Mouse (Mus musculus): ENCODE results near the gene Foxn3. TPM values are rescaled to one million over a fixed set of nuclear protein-coding genes. Genes with fewer than 3 reads are reported as not detected.
A peak's percentile ranks its signal among the peaks of the same experiment; 100 is the strongest.

The Foxn3 gene
- polyA plus RNA-seq, 1 experiment, result 35.7 TPM

DNA sequence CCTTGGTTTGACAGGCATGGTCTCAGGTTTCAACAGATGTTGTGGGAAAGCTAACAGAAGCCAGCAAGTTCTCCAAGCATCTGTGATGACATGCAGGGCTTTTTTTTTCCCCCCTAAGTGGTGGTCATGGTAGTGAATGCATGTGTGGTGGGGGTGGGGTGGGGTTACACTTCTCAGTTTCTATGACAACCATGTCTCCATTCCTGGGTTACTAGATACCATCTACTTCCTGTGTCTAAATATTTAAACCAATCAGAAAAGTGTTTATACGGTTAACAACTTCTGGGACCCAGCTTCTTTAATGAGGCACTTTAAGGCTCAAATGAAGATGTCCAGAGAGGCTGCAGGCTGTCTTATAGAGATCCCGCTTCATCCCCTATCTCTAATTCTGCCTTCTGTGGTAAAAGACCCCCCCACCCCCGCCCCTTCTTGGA, 2.0 kb downstream of the Foxn3 start:
- peak; percentile 59 for DNase-seq (ENCODE audit: low read depth)
- TF ChIP-seq POLR2A (IDR thresholded peaks at IDR 0.05; ENCODE audit: borderline replicate concordance, extremely low read depth, insufficient read depth, insufficient read length, poor library complexity, severe bottlenecking) (no peak), CTCF (IDR thresholded peaks at IDR 0.05; ENCODE audit: borderline replicate concordance, extremely low read depth, insufficient read depth, insufficient read length) (no peak)

DNA sequence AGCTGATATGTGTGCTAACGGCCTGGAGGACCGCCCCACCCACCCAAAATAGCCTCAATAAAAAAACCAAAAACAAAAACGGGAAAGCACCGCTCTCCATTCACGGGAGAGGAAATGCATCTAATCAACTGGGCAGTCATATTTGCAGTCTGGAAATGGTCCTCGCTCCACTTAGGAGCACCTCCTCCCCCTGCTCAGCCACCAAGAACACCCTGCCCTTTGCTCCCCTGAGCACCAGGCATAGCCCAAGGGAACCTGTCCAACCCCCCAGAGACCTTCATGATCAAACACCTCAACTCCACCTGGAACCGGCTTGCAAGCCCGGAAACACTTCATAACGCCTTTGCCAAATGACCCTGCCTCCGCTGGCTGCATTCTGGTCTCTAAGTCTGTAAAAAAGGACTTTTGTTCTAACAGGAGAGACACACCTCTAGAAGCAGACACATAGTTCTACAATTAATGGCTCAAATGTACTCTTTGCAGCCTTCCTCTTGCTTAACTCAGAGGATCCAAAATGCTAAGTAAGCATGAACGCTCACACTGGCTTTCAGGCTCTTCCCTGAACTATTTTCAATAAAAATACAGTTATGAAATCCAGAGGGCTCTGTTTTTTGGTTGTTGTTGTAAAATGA, 2.6 kb downstream of the Foxn3 start:
- no peak for DNase-seq (ENCODE audit: low read depth)
- TF ChIP-seq POLR2A (IDR thresholded peaks at IDR 0.05; ENCODE audit: borderline replicate concordance, extremely low read depth, insufficient read depth, insufficient read length, poor library complexity, severe bottlenecking) (no peak), CTCF (IDR thresholded peaks at IDR 0.05; ENCODE audit: borderline replicate concordance, extremely low read depth, insufficient read depth, insufficient read length) (no peak)

GRCm38 (mm10) chr12:99559483-99559882, 3.9 kb downstream of the Foxn3 start:
- DNase-seq (ENCODE audit: low read depth), result no peak
- TF ChIP-seq CTCF (IDR thresholded peaks at IDR 0.05; ENCODE audit: borderline replicate concordance, extremely low read depth, insufficient read depth, insufficient read length), result no peak
- TF ChIP-seq POLR2A (IDR thresholded peaks at IDR 0.05; ENCODE audit: borderline replicate concordance, extremely low read depth, insufficient read depth, insufficient read length, poor library complexity, severe bottlenecking), result no peak

- TF ChIP-seq CTCF (IDR thresholded peaks at IDR 0.05; ENCODE audit: borderline replicate concordance, extremely low read depth, insufficient read depth, insufficient read length) (no peak), POLR2A (IDR thresholded peaks at IDR 0.05; ENCODE audit: borderline replicate concordance, extremely low read depth, insufficient read depth, insufficient read length, poor library complexity, severe bottlenecking) (no peak)
- DNase-seq (ENCODE audit: low read depth), result no peak
Observed at GRCm38 (mm10) chr12:99558476-99558875, 4.9 kb downstream of the Foxn3 start.

- TF ChIP-seq POLR2A (IDR thresholded peaks at IDR 0.05; ENCODE audit: borderline replicate concordance, extremely low read depth, insufficient read depth, insufficient read length, poor library complexity, severe bottlenecking) (no peak), CTCF (IDR thresholded peaks at IDR 0.05; ENCODE audit: borderline replicate concordance, extremely low read depth, insufficient read depth, insufficient read length) (no peak)
- no peak for DNase-seq (ENCODE audit: low read depth)
Observed at GRCm38 (mm10) chr12:99557498-99557897, 5.9 kb downstream of the Foxn3 start.

GRCm38 (mm10) chr12:99550629-99551028, 12.8 kb downstream of the Foxn3 start:
- DNase-seq (ENCODE audit: low read depth), result no peak
- no peak for TF ChIP-seq POLR2A (IDR thresholded peaks at IDR 0.05; ENCODE audit: borderline replicate concordance, extremely low read depth, insufficient read depth, insufficient read length, poor library complexity, severe bottlenecking)
- peak; percentile 32; the same call in 1 of the 2 replicates for TF ChIP-seq CTCF (IDR thresholded peaks at IDR 0.05; ENCODE audit: borderline replicate concordance, extremely low read depth, insufficient read depth, insufficient read length)

- TF ChIP-seq CTCF (IDR thresholded peaks at IDR 0.05; ENCODE audit: borderline replicate concordance, extremely low read depth, insufficient read depth, insufficient read length), result no peak
- no peak for TF ChIP-seq POLR2A (IDR thresholded peaks at IDR 0.05; ENCODE audit: borderline replicate concordance, extremely low read depth, insufficient read depth, insufficient read length, poor library complexity, severe bottlenecking)
- no peak for DNase-seq (ENCODE audit: low read depth)
Observed at GRCm38 (mm10) chr12:99549811-99550210, 13.6 kb downstream of the Foxn3 start.

GRCm38 (mm10) chr12:99548419-99548818, 15.0 kb downstream of the Foxn3 start:
- DNase-seq (ENCODE audit: low read depth), result no peak
- TF ChIP-seq CTCF (IDR thresholded peaks at IDR 0.05; ENCODE audit: borderline replicate concordance, extremely low read depth, insufficient read depth, insufficient read length) (no peak), POLR2A (IDR thresholded peaks at IDR 0.05; ENCODE audit: borderline replicate concordance, extremely low read depth, insufficient read depth, insufficient read length, poor library complexity, severe bottlenecking) (no peak)

DNA sequence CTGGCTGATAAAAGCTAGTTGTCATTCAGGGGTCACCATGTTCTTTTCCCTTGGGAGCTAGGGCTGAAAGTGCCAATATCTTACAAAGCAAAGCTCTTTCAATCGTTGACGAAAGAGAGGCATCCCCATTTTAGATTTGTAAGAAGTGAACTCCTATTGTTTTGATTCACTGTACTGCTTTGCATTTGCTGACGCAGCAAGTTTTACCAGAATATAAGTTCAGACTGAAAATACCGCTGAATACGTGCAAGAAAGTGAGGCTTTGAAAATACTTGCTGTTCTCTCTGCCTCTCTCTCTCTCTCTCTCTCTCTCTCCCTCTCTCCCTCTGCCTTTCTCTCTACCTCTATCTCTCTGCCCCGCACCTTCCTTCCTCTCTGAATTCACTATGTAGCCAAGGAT, 16.1 kb downstream of the Foxn3 start:
- no peak for TF ChIP-seq CTCF (IDR thresholded peaks at IDR 0.05; ENCODE audit: borderline replicate concordance, extremely low read depth, insufficient read depth, insufficient read length)
- TF ChIP-seq POLR2A (IDR thresholded peaks at IDR 0.05; ENCODE audit: borderline replicate concordance, extremely low read depth, insufficient read depth, insufficient read length, poor library complexity, severe bottlenecking), result no peak
- DNase-seq (ENCODE audit: low read depth), result no peak

GRCm38 (mm10) chr12:99545270-99545770, 18.1 kb downstream of the Foxn3 start:
- TF ChIP-seq CTCF (IDR thresholded peaks at IDR 0.05; ENCODE audit: borderline replicate concordance, extremely low read depth, insufficient read depth, insufficient read length), result no peak
- TF ChIP-seq POLR2A (IDR thresholded peaks at IDR 0.05; ENCODE audit: borderline replicate concordance, extremely low read depth, insufficient read depth, insufficient read length, poor library complexity, severe bottlenecking), result no peak
- DNase-seq (ENCODE audit: low read depth), result no peak

DNA sequence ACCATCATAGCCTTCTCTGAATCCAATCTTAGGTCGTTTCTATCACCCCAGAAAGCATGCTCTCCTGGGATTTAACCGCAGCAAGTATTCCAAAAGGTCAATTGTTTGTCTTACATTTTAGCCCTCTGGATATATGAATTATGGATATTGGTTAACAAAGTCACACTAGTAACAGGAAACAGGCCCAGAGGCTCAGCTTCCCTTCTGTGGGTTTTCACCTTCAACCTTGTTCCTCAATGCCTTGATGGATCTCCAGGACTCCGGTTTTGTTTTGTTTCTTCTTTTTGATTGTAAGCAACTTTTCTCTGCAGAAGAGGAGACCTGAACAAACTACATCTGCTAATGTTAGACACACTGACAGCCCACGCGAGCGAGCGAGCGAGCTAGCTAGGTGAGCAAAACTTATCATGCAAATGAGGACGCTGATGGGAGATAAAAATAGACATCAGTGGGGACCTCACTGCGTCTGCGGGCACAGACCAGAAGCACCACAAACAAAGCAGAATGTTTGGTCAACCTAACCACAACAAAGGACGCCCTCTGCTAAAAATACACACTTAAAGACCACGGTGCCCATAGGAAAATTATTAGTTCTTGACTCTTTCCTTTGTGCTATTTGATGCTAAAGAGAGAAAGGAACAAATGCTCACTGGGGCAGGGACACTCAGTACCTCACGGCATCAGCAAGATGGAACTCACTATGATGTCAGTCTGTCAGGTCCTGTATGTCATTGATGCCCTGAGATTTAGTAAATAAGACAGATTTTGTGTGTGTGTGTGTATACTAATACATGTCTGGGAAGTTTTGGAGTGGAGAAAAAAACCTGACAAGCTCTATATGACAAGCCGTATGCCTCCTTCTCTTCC, 18.9 kb downstream of the Foxn3 start:
- TF ChIP-seq CTCF (IDR thresholded peaks at IDR 0.05; ENCODE audit: borderline replicate concordance, extremely low read depth, insufficient read depth, insufficient read length) (no peak), POLR2A (IDR thresholded peaks at IDR 0.05; ENCODE audit: borderline replicate concordance, extremely low read depth, insufficient read depth, insufficient read length, poor library complexity, severe bottlenecking) (no peak)
- no peak for DNase-seq (ENCODE audit: low read depth)
